Mouse (Mus musculus) hindbrain, postnatal 0 days (tissue): ENCODE measurements around the gene Naglu. TPM values are rescaled to one million over a fixed set of nuclear protein-coding genes. Genes with fewer than 3 reads are reported as not detected.

Experiments used
- ATAC-seq: fragments of 200-750 bp; cut with Nextera tagmentation; 2 replicates; pipeline ENCODE4 v1.8.0; 2017; ENCODE audit warnings: mild to moderate bottlenecking, moderate TSS enrichment, moderate library complexity
- DNase-seq: peaks from one replicate; pipeline ENCODE4 v3.0.0-alpha.2; 2015; ENCODE audit warnings: low spot score
- H3K27ac ChIP-seq: fragments of 300-500 bp; sonication (generic); 2 replicates; pipeline ENCODE4 v1.5.1; 2014; ENCODE audit warnings: mild to moderate bottlenecking
- H3K27me3 ChIP-seq: fragments of 300-500 bp; sonication (generic); 2 replicates; pipeline ENCODE4 v1.6.1; 2014; ENCODE audit warnings: low read length, mixed read lengths; ENCODE audit not compliant: insufficient read depth
- H3K36me3 ChIP-seq: fragments of 300-500 bp; sonication (generic); 2 replicates; pipeline ENCODE4 v1.6.1; 2014; ENCODE audit warnings: low read length, mixed read lengths; ENCODE audit not compliant: insufficient read depth
- H3K4me1 ChIP-seq: fragments of 300-500 bp; sonication (generic); 2 replicates; pipeline ENCODE4 v1.6.1; 2014; ENCODE audit warnings: antibody characterized with exemption, low read length, mixed read lengths; ENCODE audit not compliant: insufficient read depth
- H3K4me2 ChIP-seq: fragments of 300-500 bp; sonication (generic); 2 replicates; pipeline ENCODE4 v1.6.1; 2014; ENCODE audit warnings: low read depth, mild to moderate bottlenecking, low read length, moderate library complexity, mixed read lengths
- H3K4me3 ChIP-seq: fragments of 300-500 bp; sonication (generic); 2 replicates; pipeline ENCODE4 v1.5.1; 2014; ENCODE audit warnings: low read length
- H3K9ac ChIP-seq: fragments of 300-500 bp; sonication (generic); replicated peaks from 2 replicates; pipeline ENCODE4 v1.6.1; 2014; ENCODE audit warnings: mild to moderate bottlenecking, low read length, moderate library complexity, mixed read lengths
- H3K9me3 ChIP-seq: fragments of 300-500 bp; sonication (generic); 2 replicates; pipeline ENCODE4 v1.6.1; 2016; ENCODE audit warnings: low read length, mixed read lengths
- CTCF ChIP-seq: IDR thresholded peaks from 2 replicates; pipeline ENCODE4 v1.5.1; 2016; ENCODE audit warnings: antibody characterized with exemption, control low read depth, low read depth
- WGBS: fragments of 180-500 bp; shearing (Covaris S2); extraction: QIAGEN DNeasy Blood & Tissue Kit; methylation state at CpG from one replicate; pipeline ENCODE4 v1.1.7; 2014; 5-methylcytosine and 5-hydroxymethylcytosine counted together
- polyA plus RNA-seq: library from polyadenylated mRNA; unstranded; fragments of >200 nt; fragmentation: Nextera tagmentation; extraction: Ambion mirVana; gene quantifications from 2 replicates; pipeline ENCODE4 v1.2.1, GENCODE M21; 2015
- total RNA-seq: library from RNA; depleted of rRNA; stranded (reverse); fragments of >200 nt; gene quantifications from 2 replicates; pipeline ENCODE4 v1.2.3, GENCODE M21; 2014; rRNA removed

Gene Naglu
- total RNA-seq (23.1 and 23.8 TPM in 2 replicates), polyA plus RNA-seq (15.3 and 17.0 TPM in 2 replicates)

DNA sequence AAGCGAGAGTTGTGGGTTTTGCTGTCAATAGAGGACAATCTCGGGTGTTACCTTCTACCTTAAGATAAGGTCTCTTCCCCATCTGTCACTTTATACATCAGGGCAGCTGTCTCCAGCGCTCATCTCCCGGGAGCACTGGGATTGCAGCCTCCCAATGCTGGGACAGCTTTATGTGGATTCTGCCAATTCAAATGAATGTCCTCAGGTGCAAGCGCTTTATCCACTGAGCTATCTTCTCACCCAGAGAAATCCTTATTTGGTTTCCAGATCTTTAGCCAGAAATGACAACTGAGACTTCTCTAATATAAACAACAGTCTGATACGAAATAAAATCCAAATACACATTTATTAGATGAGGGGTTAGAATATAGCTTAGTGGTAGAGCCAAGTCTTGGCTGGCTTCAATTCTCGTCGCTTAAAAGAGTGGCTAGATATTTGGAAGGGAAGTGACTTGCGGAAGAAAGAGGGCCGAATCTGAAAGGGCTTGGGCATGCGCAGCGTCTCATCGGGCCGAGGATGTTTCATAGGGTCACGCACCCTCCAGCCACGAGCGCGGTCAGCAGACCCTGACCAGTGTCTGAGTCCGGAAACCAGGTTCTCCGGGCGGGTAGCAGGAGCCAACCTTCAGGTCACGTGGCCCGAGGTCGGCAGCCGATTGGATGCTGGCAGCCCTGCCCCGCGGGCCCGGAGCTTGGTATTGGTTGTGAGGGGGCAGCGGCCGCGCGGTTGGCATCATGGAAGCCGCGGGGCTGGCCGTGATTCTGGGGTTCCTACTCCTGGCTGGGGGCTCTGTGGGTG lies at the start of gene Naglu:
Naglu (plus strand) TSS at position 622 of the 798 bp plus-strand sequence.
- peak; percentile 89 for ATAC-seq
- peak within 1 kb of the TSS; percentile 86 for H3K9ac ChIP-seq
- H3K4me2 ChIP-seq, result peak within 1 kb of the TSS; percentile 98
- 4% methylated on average over 35 of the region's 35 CpGs for WGBS
- peak; percentile 96 for DNase-seq
- peak within 1 kb of the TSS; percentile 81 for H3K4me3 ChIP-seq
- H3K27me3 ChIP-seq, result no peaks in the 10 kb centered on the region
- no peaks in the 10 kb centered on the region for H3K36me3 ChIP-seq
- no peak for TF ChIP-seq CTCF
- H3K4me1 ChIP-seq, result 0 out of 2 replicates have a peak, but pooled peaks cover 6% of the 10 kb centered on the region
- no peaks in the 10 kb centered on the region for H3K9me3 ChIP-seq
- H3K27ac ChIP-seq, result peak within 1 kb of the TSS; percentile 83

DNA sequence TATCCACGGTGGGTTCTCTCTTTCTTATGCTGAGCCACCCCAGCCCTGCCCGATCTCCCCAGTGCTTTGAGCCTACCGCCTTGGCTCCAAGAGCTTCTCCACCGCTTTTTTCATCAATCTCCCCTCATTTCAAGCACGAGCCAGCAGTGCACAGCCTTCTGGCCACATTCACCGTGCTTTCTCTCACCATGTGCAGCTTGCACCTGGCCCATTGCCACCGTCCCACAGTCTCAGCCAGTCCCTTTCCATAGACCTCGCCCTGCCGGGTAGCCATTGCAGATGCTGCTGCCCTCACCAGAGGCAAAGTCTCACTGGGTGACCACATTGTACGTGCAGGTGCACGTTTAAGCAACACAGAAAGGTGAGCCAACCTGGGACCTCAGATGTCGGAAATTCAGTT lies 46.4 kb upstream of the Naglu start:
- Histone ChIP-seq H3K4me1 (no peaks in the 10 kb centered on the region), H3K9me3 (no peaks in the 10 kb centered on the region), H3K27ac (no peak overlapping the region), H3K27me3 (no peaks in the 10 kb centered on the region), H3K4me2 (no peak overlapping the region), H3K36me3 (peaks cover 74% of the 10 kb centered on the region), H3K4me3 (no peak overlapping the region), H3K9ac (no peak overlapping the region)
- peak; percentile 78 for DNase-seq
- WGBS, result 51% methylated on average over 12 of the region's 12 CpGs
- TF ChIP-seq CTCF, result no peak; the same call in 1 of the 2 replicates
- ATAC-seq, result peak; percentile 70; the same call in 1 of the 2 replicates

GRCm38 (mm10) chr11:101024001-101024400 lies 45.8 kb upstream of the Naglu start:
- Histone ChIP-seq H3K4me2 (no peak overlapping the region), H3K27me3 (no peaks in the 10 kb centered on the region), H3K4me3 (no peak overlapping the region), H3K9me3 (no peaks in the 10 kb centered on the region), H3K36me3 (peaks cover 74% of the 10 kb centered on the region), H3K9ac (no peak overlapping the region), H3K27ac (no peak overlapping the region), H3K4me1 (no peaks in the 10 kb centered on the region)
- no peak for DNase-seq
- ATAC-seq, result no peak
- no peak for TF ChIP-seq CTCF
- 91% methylated on average over 4 of the region's 4 CpGs for WGBS

DNA sequence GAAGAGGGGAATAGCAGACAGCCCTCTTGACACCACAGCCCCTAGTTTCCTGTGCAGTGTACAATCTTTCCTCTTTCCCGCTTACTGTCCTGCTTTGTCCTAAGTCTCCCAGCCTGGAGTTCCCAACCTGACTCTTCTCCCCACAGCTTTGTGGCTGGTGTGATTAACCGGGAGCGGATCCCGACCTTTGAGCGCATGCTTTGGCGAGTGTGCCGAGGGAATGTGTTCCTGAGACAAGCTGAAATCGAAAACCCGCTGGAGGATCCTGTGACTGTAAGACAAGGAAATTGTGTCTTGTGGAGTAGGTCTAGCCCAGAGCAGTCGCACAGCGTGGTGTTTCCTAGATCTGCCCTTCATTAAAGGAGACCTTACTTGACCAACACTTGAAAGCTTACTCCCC lies 42.7 kb upstream of the Naglu start:
- Histone ChIP-seq H3K4me1 (no peaks in the 10 kb centered on the region), H3K27me3 (no peaks in the 10 kb centered on the region), H3K36me3 (peaks cover 65% of the 10 kb centered on the region), H3K9ac (no peak overlapping the region), H3K9me3 (no peaks in the 10 kb centered on the region), H3K4me3 (no peak overlapping the region), H3K4me2 (no peak overlapping the region), H3K27ac (no peak overlapping the region)
- no peak for ATAC-seq
- WGBS, result 95% methylated on average over 11 of the region's 11 CpGs
- DNase-seq, result no peak
- no peak for TF ChIP-seq CTCF

DNA sequence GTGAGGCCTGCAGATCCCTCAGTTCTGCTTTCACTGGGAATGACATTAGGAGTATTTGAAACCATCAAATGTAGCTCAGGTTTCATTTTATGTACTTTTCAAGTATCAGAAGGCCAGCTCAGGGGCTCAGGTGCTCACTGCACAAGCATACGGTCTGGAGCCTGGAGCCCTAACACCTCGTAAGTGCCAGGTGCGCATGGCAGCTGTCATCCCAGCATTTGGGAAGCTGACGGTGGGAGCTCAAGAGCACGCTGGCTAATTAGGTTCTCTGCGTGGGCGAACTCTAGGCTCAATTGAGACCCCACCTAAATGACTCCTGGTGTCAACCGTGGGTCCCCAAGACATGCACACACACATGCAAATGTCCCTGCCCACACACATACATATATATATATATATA lies 40.5 kb upstream of the Naglu start:
- 74% methylated on average over 8 of the region's 8 CpGs for WGBS
- H3K27ac ChIP-seq, result no peak overlapping the region
- ATAC-seq, result no peak
- H3K36me3 ChIP-seq, result peaks cover 67% of the 10 kb centered on the region; the same call in 1 of the 2 replicates
- no peaks in the 10 kb centered on the region for H3K4me1 ChIP-seq
- DNase-seq, result peak; percentile 26
- H3K27me3 ChIP-seq, result no peaks in the 10 kb centered on the region
- no peak overlapping the region for H3K4me3 ChIP-seq
- no peak overlapping the region for H3K9ac ChIP-seq
- no peak for TF ChIP-seq CTCF
- no peak overlapping the region for H3K4me2 ChIP-seq
- no peaks in the 10 kb centered on the region for H3K9me3 ChIP-seq

- Histone ChIP-seq H3K27ac (no peak overlapping the region), H3K4me3 (no peak overlapping the region), H3K4me1 (no peaks in the 10 kb centered on the region), H3K4me2 (no peak overlapping the region), H3K9ac (no peak overlapping the region), H3K9me3 (no peaks in the 10 kb centered on the region), H3K27me3 (no peaks in the 10 kb centered on the region), H3K36me3 (peaks cover 76% of the 10 kb centered on the region)
- DNase-seq, result no peak
- ATAC-seq, result no peak
- 86% methylated on average over 10 of the region's 10 CpGs for WGBS
- no peak for TF ChIP-seq CTCF
Measured at GRCm38 (mm10) chr11:101030136-101030807, 39.5 kb upstream of the Naglu start.

GRCm38 (mm10) chr11:101030808-101031156 lies 39.0 kb upstream of the Naglu start:
- no peaks in the 10 kb centered on the region for H3K9me3 ChIP-seq
- H3K27me3 ChIP-seq, result no peaks in the 10 kb centered on the region
- 94% methylated on average over 4 of the region's 4 CpGs for WGBS
- no peak overlapping the region for H3K4me2 ChIP-seq
- no peak overlapping the region for H3K4me3 ChIP-seq
- no peak overlapping the region for H3K27ac ChIP-seq
- no peak overlapping the region for H3K9ac ChIP-seq
- no peaks in the 10 kb centered on the region for H3K4me1 ChIP-seq
- no peak for DNase-seq
- peaks cover 75% of the 10 kb centered on the region for H3K36me3 ChIP-seq
- no peak for ATAC-seq
- TF ChIP-seq CTCF, result no peak
